Mouse (Mus musculus): ENCODE measurements around the gene Mlf2.

DNA sequence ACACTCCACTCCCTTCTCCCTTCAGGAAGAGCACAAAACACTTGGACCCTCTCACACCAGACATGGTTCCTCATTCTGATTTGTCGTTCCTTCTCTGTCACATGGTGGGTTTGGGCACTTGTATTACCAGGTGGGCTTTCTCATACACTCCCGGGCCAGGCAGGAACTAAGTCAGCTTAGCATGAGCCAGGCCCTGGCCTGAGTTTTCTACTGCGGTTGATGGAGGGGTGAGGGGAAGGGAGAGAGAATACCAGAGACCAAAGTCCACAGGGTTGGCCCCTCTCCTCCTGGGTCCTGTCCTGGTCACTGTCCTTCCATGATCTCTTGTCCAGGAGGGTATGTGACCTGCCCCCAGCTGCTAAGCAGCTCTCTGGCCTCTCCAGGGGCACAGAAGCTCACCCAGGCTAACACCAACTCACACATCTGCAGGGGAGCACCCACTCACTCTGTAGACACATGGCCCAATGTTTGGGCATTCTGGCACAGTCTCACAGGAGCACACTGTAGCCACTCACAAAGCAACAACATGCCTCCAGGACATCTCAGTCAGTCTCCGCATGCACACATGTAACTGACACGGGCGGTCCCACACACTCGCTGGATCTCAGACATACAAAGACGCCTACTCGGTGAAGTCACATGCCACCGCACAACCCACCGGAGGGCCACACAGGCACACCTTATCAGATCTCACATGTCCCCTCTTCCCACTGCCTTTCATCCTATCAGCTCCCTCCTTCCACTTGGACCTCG is 15.1 kb upstream of the Mlf2 start:
- TF ChIP-seq POLR2A (IDR thresholded peaks at IDR 0.05; ENCODE audit: low read depth, low read length): peak; percentile 37; the same call in 1 of the 2 replicates
- TF ChIP-seq CTCF (IDR thresholded peaks at IDR 0.05; ENCODE audit: borderline replicate concordance, insufficient read depth, low read length): no peak

Data from embryonic fibroblast, embryonic 13.5 days (primary cell).